Mouse (Mus musculus): ENCODE measurements around the gene Hist1h2bq. TPM values are rescaled to one million over a fixed set of nuclear protein-coding genes. Genes with fewer than 3 reads are reported as not detected.
"Not testable (repeated sequence)": the region's sequence is repeated elsewhere in the genome, so short reads cannot be mapped to it uniquely, and the experiment has no call there.

The Hist1h2bq gene
- total and polyA plus RNA-seq, 2 experiments from 2014 or later, result 4.8 to 1,114 TPM

DNA sequence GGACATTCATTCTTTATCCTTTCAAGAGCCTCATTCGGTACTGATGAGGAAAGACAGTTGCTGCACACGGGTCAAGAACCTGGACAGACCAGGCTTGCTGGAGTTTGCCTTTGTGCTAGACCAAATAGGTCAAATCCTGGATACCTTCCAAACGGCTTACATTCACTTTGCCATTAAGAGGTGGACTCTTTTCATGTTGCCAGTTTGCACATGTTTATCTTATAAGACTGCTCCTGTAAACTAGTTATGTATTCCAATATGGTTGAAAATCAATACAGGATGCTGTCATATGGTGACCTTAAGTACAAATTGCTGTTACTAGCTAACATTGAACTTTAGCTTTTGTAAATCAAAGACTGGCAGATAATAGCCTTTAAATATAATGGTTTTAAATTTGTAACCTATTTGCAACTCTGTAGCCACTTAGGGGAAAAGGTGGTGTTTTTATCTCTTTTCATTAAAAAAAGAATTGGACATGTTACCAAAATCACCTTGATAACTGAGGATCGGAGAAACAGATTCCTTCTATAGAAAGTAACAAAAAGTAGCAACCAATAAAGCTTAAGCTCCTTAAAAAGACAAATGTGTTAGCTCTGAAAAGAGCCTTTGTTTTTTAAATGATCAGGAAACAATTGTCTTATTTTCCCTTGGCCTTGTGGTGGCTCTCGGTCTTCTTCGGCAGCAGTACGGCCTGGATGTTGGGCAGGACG is 23.7 kb downstream of the Hist1h2bq start:
- Histone ChIP-seq H3K36me3 (ENCODE audit: insufficient read depth, low read length) (no peaks in the 10 kb centered on the region), H3K4me1 (ENCODE audit: insufficient read depth, low read length) (peaks cover 3% of the 10 kb centered on the region; the same call in 1 of the 2 replicates), H3K9me3 (ENCODE audit: low read length) (no peaks in the 10 kb centered on the region), H3K4me3 (ENCODE audit: low read length) (peak overlapping the region; percentile 31), H3K27me3 (ENCODE audit: insufficient read depth, low read length) (no peaks in the 10 kb centered on the region), H3K4me2 (ENCODE audit: low read depth, low read length) (peak overlapping the region; percentile 54), H3K27ac (peak overlapping the region; percentile 73; the same call in 1 of the 2 replicates), H3K9ac (replicated peaks; ENCODE audit: low read length) (0 out of 2 replicates have a peak overlapping the region, but pooled peaks have one; percentile 35)
- WGBS, result 3% methylated on average over 8 of the region's 8 CpGs
- TF ChIP-seq CTCF (IDR thresholded peaks at IDR 0.05; ENCODE audit: low read depth), result no peak
- DNase-seq (ENCODE audit: low spot score), result peak; percentile 33
- ATAC-seq, result no peak

DNA sequence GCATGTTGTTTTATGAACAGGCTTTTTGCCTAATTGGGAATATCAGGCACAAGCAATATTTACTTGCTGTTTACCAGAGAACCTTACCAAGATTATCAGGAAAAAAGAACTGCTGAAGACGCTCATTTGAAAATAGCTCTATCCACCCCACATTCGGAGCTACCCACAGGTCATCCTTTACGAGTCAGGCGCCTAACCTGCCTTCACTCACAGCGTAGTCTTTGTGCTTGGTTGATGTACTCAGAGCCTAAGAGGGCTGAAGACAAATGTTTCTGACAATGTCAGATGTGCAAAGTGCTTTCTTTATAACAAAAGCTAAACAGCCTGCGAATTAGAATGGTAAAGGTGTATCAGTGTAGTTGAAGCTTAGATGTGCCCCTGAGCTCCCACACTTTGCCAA is 25.7 kb downstream of the Hist1h2bq start:
- Histone ChIP-seq H3K9me3 (ENCODE audit: low read length) (no peaks in the 10 kb centered on the region), H3K4me3 (ENCODE audit: low read length) (no peak overlapping the region), H3K9ac (replicated peaks; ENCODE audit: low read length) (no peak overlapping the region), H3K27me3 (ENCODE audit: insufficient read depth, low read length) (no peaks in the 10 kb centered on the region), H3K4me2 (ENCODE audit: low read depth, low read length) (no peak overlapping the region; the same call in 1 of the 2 replicates), H3K36me3 (ENCODE audit: insufficient read depth, low read length) (no peaks in the 10 kb centered on the region), H3K27ac (peak overlapping the region; percentile 18; the same call in 1 of the 2 replicates), H3K4me1 (ENCODE audit: insufficient read depth, low read length) (peaks cover 9% of the 10 kb centered on the region; the same call in 1 of the 2 replicates)
- WGBS, result 24% methylated on average over 6 of the region's 6 CpGs
- ATAC-seq (no peak), DNase-seq (ENCODE audit: low spot score) (no peak)
- no peak for TF ChIP-seq CTCF (IDR thresholded peaks at IDR 0.05; ENCODE audit: low read depth)

DNA sequence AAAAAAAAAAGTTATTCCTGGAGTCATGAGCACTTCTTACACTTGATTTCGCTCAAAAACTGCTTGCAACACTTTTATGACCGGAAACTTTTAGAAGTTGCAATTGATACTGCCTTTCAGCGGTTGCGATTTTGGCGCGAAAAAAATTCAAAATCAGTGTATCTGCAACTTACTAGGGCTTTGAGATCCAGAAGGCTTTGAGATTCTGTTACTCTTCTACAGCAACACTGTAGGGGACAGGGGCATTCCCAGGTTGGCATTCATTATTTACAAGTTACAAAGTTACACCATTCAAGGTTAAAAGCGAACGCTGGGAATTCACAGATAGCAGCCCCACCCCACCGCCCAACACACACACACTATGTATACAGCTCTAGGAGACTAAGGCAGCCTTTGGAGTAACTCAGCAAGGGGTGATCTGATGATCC is 26.2 kb downstream of the Hist1h2bq start:
- WGBS, result 3% methylated on average over 9 of the region's 9 CpGs
- Histone ChIP-seq H3K9ac (replicated peaks; ENCODE audit: low read length) (peak overlapping the region; percentile 33; the same call in 1 of the 2 replicates), H3K4me3 (ENCODE audit: low read length) (peak overlapping the region; percentile 34), H3K4me2 (ENCODE audit: low read depth, low read length) (peak overlapping the region; percentile 68), H3K36me3 (ENCODE audit: insufficient read depth, low read length) (no peaks in the 10 kb centered on the region), H3K27me3 (ENCODE audit: insufficient read depth, low read length) (no peaks in the 10 kb centered on the region), H3K9me3 (ENCODE audit: low read length) (no peaks in the 10 kb centered on the region), H3K27ac (peak overlapping the region; percentile 18; the same call in 1 of the 2 replicates), H3K4me1 (ENCODE audit: insufficient read depth, low read length) (peaks cover 9% of the 10 kb centered on the region; the same call in 1 of the 2 replicates)
- DNase-seq (ENCODE audit: low spot score) (peak; percentile 72), ATAC-seq (no peak)
- TF ChIP-seq CTCF (IDR thresholded peaks at IDR 0.05; ENCODE audit: low read depth), result no peak

DNA sequence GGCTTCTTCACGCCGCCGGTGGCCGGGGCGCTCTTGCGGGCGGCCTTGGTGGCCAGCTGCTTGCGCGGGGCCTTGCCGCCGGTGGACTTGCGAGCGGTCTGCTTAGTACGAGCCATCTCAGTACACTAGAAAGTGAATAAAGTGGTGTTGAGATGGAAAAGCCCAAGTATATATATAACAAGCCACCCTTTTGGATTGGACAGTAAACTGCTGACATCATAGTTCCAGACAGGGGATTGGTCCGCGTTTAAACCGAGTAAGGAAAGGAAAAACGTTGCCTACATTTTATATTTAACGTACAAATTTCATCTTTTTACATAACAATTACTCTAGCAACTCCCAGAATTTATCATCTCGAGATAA is 26.8 kb downstream of the Hist1h2bq start, which contains the start of gene Hist1h3i:
Gene Hist1h3i (minus strand): TSS at position 116 of the 363 bp plus-strand sequence.
- 1% methylated on average over 13 of the region's 20 CpGs for WGBS
- TF ChIP-seq CTCF (IDR thresholded peaks at IDR 0.05; ENCODE audit: low read depth), result no peak
- H3K4me3 ChIP-seq (ENCODE audit: low read length), result peak within 1 kb of the TSS; percentile 34
- H3K4me2 ChIP-seq (ENCODE audit: low read depth, low read length), result peak within 1 kb of the TSS; percentile 68
- H3K9me3 ChIP-seq (ENCODE audit: low read length), result no peaks in the 10 kb centered on the region
- ATAC-seq (peak; percentile 77), DNase-seq (ENCODE audit: low spot score) (peak; percentile 90)
- peaks cover 9% of the 10 kb centered on the region; the same call in 1 of the 2 replicates for H3K4me1 ChIP-seq (ENCODE audit: insufficient read depth, low read length)
- H3K36me3 ChIP-seq (ENCODE audit: insufficient read depth, low read length), result no peaks in the 10 kb centered on the region
- peak within 1 kb of the TSS; percentile 67 for H3K27ac ChIP-seq
- no peaks in the 10 kb centered on the region for H3K27me3 ChIP-seq (ENCODE audit: insufficient read depth, low read length)
- H3K9ac ChIP-seq (replicated peaks; ENCODE audit: low read length), result peak within 1 kb of the TSS; percentile 57

DNA sequence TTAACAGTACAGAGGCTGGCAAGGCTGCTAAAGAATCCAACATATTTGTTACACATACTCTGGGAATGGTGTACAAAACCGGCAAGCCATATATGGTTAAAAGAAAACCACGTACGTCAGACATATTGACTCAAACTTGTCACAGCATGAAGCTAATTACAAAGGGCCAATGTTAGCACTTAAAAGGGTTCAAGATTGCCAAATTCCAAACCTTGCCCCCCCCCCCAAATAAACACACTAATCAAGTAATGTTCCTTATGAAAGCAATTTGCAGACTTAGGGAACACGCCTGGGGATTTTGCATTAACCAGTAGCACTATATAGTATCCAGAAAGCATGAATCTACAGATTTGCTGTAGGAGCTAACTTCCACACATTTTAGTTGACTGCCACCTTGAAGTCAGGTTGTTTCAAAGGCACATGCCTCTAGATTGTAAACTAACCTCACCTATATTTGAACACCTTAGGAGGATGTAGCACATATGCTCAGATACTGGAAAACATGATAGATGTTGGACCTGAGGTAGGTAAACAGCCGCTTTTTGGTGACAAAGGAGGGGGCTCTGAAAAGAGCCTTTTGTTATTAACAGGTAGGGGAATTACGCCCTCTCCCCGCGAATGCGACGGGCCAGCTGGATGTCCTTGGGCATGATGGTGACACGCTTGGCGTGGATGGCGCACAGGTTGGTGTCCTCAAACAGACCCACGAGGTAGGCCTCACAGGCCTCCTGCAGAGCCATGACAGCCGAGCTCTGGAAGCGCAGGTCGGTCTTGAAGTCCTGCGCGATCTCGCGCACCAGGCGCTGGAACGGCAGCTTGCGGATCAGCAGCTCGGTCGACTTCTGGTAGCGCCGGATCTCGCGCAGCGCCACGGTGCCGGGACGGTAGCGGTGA is 27.4 kb downstream of the Hist1h2bq start:
- not testable (repeated sequence) for ATAC-seq; H3K9me3 ChIP-seq (ENCODE audit: low read length); H3K36me3 ChIP-seq (ENCODE audit: insufficient read depth, low read length); H3K27me3 ChIP-seq (ENCODE audit: insufficient read depth, low read length); H3K4me1 ChIP-seq (ENCODE audit: insufficient read depth, low read length)
- Histone ChIP-seq H3K4me3 (ENCODE audit: low read length) (peak overlapping the region; percentile 34), H3K9ac (replicated peaks; ENCODE audit: low read length) (peak overlapping the region; percentile 57), H3K4me2 (ENCODE audit: low read depth, low read length) (peak overlapping the region; percentile 68), H3K27ac (peak overlapping the region; percentile 67)
- 2% methylated on average over 14 of the region's 35 CpGs for WGBS
- DNase-seq (ENCODE audit: low spot score), result peak; percentile 20

DNA sequence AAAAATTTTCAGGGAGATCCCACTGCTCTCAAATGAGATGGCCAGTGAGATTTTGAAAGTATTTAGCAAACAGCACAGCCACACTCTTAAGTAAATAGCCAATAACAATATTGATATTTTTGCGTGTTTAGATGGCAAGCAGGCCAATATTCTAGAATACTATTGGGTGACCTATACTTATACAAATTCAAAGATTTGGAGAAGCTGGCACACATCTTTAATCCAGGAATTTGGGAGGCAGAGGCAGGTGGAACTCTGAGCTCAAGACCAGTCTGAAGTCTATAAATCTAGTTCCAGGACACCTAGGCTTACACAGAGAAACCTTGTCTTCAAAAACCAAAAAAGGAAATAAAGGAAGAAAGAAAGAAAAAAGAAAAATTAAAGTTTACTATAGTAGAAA is 28.4 kb downstream of the Hist1h2bq start:
- Histone ChIP-seq H3K4me2 (ENCODE audit: low read depth, low read length) (no peak overlapping the region), H3K27ac (no peak overlapping the region), H3K36me3 (ENCODE audit: insufficient read depth, low read length) (no peaks in the 10 kb centered on the region), H3K4me1 (ENCODE audit: insufficient read depth, low read length) (peaks cover 9% of the 10 kb centered on the region; the same call in 1 of the 2 replicates), H3K27me3 (ENCODE audit: insufficient read depth, low read length) (no peaks in the 10 kb centered on the region), H3K4me3 (ENCODE audit: low read length) (no peak overlapping the region), H3K9me3 (ENCODE audit: low read length) (no peaks in the 10 kb centered on the region), H3K9ac (replicated peaks; ENCODE audit: low read length) (no peak overlapping the region)
- 98% methylated on average over 1 of the region's 1 CpGs for WGBS
- TF ChIP-seq CTCF (IDR thresholded peaks at IDR 0.05; ENCODE audit: low read depth), result no peak
- ATAC-seq (no peak), DNase-seq (ENCODE audit: low spot score) (no peak)

All from hindbrain, postnatal 0 days (tissue).